Mouse (Mus musculus): ENCODE results near the gene Bhmt2. TPM values are rescaled to one million over a fixed set of nuclear protein-coding genes. Genes with fewer than 3 reads are reported as not detected.

Gene Bhmt2
- under 1 TPM; 0.22 to 0.37 TPM for total RNA-seq (2021)
- long read RNA-seq = 0 reads

- no peak for DNase-seq (ENCODE audit: low spot score in 2 of 2)
Measured at GRCm38 (mm10) chr13:93674131-93674561, at the start of gene Bhmt2, which contains the start of gene Dmgdh. TSS of gene Bhmt2 (minus strand) at chr13:93674302. TSS of gene Dmgdh (plus strand) at chr13:93674433.

DNA sequence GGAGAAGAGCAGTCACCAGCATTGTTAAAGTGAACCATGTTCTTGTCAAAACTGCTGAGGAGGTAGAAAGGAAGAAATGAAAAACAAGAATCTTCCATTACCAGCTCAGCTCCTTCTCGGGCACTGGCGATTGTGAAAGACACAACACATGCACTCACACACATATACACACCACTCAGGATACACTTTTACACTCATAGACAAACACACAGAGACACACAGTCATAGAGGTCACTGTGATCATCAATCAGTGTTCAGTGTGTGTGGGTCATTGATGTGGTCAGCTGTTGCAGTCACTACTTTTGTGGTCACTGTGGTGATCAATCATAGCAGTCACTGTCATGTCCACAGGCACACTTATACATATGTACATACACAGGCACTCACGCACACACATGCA lies 49.4 kb upstream of the Bhmt2 start:
- no peak for DNase-seq (ENCODE audit: low spot score in 2 of 2)

DNA sequence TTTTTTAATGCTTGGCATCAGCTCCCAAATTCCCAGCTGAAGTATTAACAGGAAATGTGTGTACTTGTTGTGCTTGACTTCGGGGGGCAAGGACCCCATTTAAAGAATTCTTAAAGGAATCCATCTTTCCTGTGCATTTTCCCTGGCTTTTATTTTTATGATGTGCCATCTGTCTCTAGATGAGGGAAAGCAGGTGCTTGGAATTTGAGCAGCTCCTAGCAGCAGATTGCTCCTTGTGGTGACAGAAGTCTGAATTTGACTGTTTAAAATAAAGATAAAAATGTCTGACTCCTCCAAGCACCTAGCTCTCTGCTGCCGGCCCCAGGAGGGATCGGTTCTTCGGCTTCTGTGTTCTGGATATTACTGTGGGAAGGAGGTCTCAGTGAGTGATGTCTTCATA lies 47.8 kb upstream of the Bhmt2 start:
- peak in 1 of 2 experiments; percentile 16 for DNase-seq (ENCODE audit: low spot score in 2 of 2)

GRCm38 (mm10) chr13:93718948-93719347 lies 44.8 kb upstream of the Bhmt2 start:
- DNase-seq (ENCODE audit: low spot score in 2 of 2) = peak; percentile 85 to 87

- DNase-seq (ENCODE audit: low spot score in 2 of 2) = no peak
Measured at GRCm38 (mm10) chr13:93717113-93717512, 43.0 kb upstream of the Bhmt2 start.

GRCm38 (mm10) chr13:93713826-93714225 lies 39.7 kb upstream of the Bhmt2 start:
- no peak for DNase-seq (ENCODE audit: low spot score in 2 of 2)

GRCm38 (mm10) chr13:93712362-93712761 lies 38.3 kb upstream of the Bhmt2 start:
- DNase-seq (ENCODE audit: low spot score in 2 of 2) = no peak

DNA sequence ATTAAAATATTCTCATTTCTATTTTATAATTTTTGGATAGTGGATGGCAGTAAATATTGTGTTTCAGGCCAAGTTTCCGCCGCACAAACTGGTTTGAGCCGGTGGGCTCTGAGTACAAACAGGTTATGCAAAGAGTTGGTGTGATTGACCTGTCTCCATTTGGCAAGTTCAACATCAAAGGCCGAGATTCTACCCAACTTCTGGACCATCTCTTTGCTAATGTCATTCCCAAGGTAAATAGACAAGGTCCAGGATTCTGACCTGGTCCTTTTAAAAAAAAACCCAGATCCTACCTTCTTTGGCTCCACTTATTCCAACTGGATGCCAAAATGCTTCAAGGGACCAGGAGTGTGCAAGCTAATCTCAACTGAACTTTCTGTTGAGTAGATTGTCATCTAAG lies 37.1 kb upstream of the Bhmt2 start:
- DNase-seq (ENCODE audit: low spot score in 2 of 2) = no peak

DNA sequence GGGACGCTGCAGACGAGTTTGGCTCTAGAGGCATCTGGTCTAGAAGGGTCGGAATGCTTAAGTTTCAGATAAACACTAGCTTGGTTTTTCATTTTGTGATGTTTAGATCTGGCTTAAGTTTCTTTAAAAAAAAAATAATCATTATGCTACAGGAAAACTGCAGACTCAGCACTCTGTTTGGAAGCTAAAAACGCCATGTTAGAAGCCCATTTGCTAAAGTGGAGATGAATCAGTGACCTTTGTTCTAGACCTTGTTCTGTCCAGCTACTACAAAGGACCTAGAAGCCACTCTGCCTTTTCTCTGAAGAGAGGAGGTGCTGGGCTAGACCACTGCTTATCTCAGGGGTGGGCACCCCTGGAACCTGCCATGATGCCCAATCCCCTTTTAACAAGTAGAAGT lies 36.2 kb upstream of the Bhmt2 start:
- DNase-seq (ENCODE audit: low spot score in 2 of 2) = no peak

DNA sequence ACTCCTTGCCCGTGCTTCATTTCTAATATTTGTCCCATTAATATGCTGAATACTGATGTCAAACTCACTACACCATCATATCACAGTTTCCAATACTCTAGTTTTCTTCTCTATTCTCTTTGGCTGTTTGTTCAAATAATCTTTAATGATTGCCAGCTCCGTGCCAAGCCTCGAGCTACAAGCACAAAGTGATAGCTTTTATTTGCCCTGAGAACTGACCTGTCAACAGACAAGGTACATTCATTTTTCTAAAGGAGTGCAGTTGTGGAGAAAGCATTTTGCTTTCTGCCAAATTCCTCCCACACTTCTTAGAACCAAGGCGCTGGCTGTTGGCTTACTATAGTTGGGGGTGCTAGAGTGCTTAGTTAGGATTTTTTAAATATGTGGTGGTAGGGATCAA lies 33.2 kb upstream of the Bhmt2 start:
- no peak for DNase-seq (ENCODE audit: low spot score in 2 of 2)

DNA sequence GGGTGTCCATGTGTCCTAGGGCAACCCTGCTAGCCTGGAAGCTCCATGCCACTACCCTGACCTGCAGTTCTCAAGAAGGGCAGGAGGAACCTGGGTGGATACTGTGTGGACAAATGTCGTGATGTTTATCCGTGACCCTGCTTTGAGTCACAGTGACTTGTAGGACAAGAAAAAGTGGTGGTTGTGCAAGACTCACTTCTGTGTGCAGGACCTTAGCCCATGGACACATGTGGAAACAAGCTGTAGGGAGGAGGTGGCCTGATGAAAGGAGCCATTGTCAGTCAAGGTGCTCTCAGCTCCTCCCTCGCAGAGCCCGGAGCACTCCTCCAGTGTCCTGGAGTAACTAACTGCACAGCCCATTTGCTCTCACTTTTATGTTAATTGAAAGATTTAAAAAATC lies 31.6 kb upstream of the Bhmt2 start:
- no peak for DNase-seq (ENCODE audit: low spot score in 2 of 2)

DNA sequence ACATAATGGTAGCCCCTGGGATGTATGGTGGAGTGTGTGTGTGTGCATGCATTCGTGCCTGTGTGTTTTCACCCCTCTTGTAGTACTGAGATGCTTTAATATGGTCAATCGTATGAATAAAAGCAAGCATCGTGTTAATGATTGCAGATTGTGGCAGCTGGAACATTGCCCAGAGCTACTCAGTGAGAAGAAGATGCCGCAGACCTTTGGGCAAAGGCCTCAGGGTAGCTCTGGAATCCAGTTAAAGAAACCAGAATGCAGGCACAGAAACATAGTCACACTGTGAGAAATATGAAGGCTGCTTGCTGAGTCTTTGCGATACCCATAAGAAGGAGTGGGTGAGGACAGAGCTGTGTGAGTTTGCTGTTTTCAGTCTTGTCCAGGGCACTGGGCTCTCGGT lies 24.8 kb upstream of the Bhmt2 start:
- no peak for DNase-seq (ENCODE audit: low spot score in 2 of 2)

GRCm38 (mm10) chr13:93690821-93691220 lies 16.7 kb upstream of the Bhmt2 start:
- DNase-seq (ENCODE audit: low spot score in 2 of 2) = no peak

GRCm38 (mm10) chr13:93689566-93689965 lies 15.5 kb upstream of the Bhmt2 start:
- DNase-seq (ENCODE audit: low spot score in 2 of 2) = no peak

DNA sequence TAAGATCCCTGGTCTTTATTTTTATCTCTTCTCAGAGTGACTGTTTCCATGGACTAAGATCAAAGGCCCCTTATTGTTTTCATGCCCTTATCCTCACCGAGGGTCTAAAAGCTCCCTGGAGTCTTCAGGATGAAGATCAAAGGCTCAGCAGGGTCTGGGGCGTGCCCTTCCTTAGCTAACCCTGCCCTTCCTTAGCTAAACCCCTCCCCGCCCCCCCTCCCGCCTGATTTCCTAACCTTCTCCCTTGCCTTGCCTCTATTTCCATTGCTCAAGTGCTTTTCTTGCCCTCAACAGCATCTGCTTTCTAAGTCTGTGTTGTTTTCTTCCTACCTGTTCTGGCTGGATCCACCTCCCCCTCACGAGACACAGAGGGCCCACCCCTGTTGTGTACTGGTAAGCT lies 13.2 kb upstream of the Bhmt2 start:
- DNase-seq (ENCODE audit: low spot score in 2 of 2) = no peak

GRCm38 (mm10) chr13:93685226-93685625 lies 11.1 kb upstream of the Bhmt2 start:
- DNase-seq (ENCODE audit: low spot score in 2 of 2) = no peak

DNA sequence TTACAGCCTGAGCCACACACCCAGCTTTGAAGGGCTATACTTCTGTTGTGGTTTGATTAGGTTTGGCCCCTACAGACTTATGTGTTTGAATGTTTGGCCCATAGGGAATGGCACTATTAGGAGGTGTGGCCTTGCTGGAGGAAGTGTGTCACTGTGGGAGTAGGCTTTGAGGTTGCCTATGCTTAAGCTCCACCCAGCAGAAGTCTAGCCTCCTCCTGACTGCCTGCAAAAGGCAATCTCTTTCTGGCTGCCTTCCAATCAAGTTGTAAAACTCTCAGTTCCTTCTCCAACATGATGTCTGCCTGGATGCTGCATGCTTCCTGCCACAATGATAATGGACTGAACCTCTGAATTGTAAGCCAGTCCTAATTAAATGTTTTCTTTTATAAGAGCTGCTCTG lies 9.2 kb upstream of the Bhmt2 start:
- no peak for DNase-seq (ENCODE audit: low spot score in 2 of 2)

DNA sequence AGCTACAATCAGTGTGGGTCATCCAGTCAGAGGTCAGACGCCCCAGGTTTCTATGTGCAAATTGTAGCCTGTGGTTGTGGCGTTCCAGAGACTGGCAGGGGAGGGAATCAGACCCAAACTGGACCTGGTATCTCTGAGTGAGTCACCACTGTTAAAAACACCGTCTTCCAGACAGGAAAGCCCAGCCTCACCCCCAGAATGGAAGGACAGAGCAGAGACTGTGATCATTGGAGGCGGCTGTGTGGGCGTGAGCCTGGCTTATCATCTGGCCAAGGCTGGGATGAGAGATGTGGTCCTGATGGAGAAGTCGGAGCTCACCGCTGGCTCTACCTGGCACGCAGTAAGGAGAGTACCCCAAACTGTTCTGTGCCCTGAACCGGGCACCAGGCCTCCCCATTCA lies 2.8 kb upstream of the Bhmt2 start:
- DNase-seq (ENCODE audit: low spot score in 2 of 2) = no peak

DNA sequence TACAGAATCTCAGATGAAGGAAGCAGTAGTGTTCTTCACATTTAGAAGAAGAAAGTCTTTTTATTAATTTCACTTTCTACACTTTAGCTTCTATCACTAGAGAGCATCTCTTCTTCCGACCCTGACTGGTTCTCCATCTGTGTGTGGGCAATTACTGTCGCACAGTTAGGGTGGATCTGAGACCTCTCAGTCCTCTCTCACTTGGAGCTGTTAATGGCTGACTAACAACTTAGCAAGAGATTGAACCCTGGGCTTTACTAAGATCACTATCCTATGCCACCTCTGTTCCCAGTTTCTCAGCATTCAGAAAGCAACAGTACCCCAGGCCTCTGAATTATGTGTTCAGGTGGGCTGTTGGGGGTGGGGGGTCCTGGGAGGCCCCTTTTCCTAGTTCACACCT lies 806 bp downstream of the Bhmt2 start:
- no peak for DNase-seq (ENCODE audit: low spot score in 2 of 2)

DNA sequence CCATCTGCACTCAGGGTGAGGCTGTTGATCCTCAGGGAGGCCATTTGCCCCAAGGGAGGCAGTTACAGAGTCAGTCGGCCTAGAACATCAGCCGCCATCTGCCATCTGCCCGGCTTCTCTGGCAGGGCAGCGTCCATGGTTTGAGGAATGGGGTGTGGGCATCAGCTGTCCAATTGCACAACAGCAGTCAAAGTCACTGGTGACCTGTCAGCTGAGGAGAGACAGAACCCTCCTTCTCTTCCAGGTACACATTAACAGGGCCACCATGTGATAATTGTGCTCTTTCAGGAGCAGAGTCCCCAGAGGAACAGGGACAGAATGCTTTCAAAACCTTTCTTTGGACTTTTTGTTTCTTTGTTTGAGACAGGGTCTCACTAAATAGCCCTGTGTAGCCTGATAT lies 1.7 kb downstream of the Bhmt2 start:
- DNase-seq (ENCODE audit: low spot score in 2 of 2) = no peak

GRCm38 (mm10) chr13:93667586-93667985 lies 6.5 kb downstream of the Bhmt2 start:
- DNase-seq (ENCODE audit: low spot score in 2 of 2) = no peak

- no peak for DNase-seq (ENCODE audit: low spot score in 2 of 2)
Measured at GRCm38 (mm10) chr13:93657941-93658340, 16.2 kb downstream of the Bhmt2 start.

- DNase-seq (ENCODE audit: low spot score in 2 of 2) = no peak
Measured at GRCm38 (mm10) chr13:93653382-93653781, 20.7 kb downstream of the Bhmt2 start.
